Mouse (Mus musculus) kidney, adult 2 months (tissue): ENCODE results near the gene Gpc5.

ENCODE experiments used
- CTCF ChIP-seq: fragments of 200-500 bp; conservative IDR thresholded peaks from 2 replicates; pipeline ENCODE4 v1.5.1; 2011; ENCODE audit warnings: low read depth, mild to moderate bottlenecking, control low read depth, low read length, moderate library complexity, mixed read lengths; ENCODE audit not compliant: insufficient read depth, insufficient read length
- POLR2A ChIP-seq: fragments of 200-500 bp; IDR thresholded peaks from one replicate; pipeline ENCODE4 v1.6.1; 2011; ENCODE audit warnings: low read depth, low read length, control low read depth

- no peak for TF ChIP-seq POLR2A
- no peak for TF ChIP-seq CTCF
Observed at GRCm38 (mm10) chr14:115236387-115236786, 144.4 kb downstream of the Gpc5 start.
